Mouse (Mus musculus) G1E-ER4 (cell line): ENCODE measurements around the gene Ttc32. TPM values are rescaled to one million over a fixed set of nuclear protein-coding genes. Genes with fewer than 3 reads are reported as not detected.

ENCODE experiments used
- GATA1 ChIP-seq: IDR thresholded peaks from one replicate; pipeline ENCODE4 v1.8.0; 2012; ENCODE audit warnings: low read length, inconsistent platforms
- polyA plus RNA-seq: library from polyadenylated mRNA; stranded (reverse); fragments of >175 nt; gene quantifications from 2 replicates; pipeline ENCODE4 v1.2.3, GENCODE M21; 2012

The Ttc32 gene
- polyA plus RNA-seq, 1 experiment = not detected

DNA sequence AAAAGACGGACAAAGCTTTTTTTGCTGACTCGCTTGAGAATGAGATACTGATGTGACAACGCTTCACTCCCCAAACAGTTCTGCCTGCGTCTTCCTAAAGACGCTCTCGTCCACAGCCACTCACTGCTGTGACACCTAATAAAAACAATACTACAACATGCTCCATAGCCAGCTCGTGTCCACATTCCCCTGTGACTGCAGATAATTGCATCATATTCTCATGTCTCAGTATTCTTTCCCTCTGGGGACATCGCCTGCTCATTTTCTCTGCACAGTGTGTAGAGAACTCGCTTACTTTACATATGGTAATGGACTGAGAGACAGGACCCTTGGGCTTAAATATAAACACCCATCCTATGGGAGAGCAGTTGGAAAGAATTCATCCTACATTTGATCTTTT lies 6.6 kb downstream of the Ttc32 start:
- TF ChIP-seq GATA1 = no peak

DNA sequence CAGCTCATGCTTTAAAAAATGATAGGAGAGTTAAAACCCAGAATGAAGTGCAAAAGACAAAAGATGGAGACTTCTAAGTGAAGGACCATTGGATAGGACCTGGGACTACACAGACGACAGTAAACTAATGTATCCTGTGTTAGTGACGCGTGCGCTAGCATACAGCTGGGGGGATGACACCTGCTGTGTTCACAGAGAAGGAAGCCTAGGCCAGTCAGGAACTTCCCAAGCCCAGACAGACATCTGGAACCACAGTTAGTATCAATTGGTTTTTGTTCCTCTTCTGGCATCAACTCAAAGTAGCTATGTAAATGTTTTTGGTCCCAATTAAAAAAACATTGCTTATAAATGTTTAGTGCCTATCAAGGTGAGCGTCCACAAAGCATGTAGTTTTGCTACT lies 10.4 kb downstream of the Ttc32 start:
- TF ChIP-seq GATA1 = no peak

DNA sequence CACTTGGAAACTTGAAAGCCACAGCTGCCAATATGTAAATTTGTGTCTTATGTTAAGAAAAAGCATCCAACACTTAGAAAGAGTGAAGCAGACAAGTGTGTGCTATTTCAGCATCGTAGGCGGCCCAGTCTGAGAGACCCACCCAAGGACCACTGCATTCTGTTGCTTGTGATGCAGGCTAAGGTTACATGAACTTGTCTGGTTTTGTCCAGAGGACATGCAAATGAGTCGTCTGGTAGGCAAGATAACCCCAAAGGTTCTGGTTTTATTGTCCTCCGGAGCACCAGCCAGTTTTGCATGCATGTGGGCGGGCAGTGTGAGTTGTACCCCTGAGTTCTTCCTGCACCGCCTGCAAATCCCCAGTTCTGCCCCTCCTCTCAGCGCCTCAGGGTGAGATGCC lies 10.9 kb downstream of the Ttc32 start:
- TF ChIP-seq GATA1 = no peak

DNA sequence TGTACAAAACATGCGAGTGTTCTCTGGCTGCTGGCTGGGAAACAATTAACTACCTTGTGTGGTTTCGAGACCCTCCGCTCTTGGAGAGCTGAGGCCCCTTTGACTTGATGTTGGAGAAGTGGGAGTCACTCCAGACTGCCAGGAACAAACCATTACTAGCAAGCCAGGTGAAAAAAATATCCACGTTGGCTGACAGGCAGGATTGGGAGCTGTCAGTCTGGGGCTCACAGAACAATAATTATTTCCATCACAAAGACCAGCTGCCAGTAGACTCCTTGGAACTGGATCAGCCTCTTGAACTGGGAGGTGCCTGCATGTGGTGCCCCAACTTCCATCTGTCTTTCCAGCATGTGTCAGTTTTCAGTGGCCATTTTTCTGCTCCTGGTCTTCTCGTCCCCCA lies 12.5 kb downstream of the Ttc32 start:
- TF ChIP-seq GATA1 = no peak

DNA sequence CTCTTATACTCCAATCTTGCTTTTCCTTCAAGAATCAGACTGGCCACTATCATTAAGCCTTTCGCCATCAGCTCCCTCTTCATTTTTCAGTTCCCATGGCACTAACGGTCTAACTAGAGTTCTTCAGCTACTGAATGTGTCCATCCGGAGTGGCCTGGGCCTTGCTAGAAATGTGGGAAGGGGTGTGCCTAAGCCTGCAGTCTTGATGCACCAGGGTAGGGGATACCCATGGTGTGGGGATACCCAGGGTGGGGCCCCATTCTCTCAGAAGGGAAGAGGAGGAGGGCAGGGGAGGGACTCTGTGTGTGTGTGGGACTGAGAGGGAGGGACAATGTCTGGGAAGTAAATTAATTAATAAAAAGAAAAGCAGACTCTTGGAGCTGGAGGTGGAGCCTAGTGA lies 13.0 kb downstream of the Ttc32 start:
- no peak for TF ChIP-seq GATA1

DNA sequence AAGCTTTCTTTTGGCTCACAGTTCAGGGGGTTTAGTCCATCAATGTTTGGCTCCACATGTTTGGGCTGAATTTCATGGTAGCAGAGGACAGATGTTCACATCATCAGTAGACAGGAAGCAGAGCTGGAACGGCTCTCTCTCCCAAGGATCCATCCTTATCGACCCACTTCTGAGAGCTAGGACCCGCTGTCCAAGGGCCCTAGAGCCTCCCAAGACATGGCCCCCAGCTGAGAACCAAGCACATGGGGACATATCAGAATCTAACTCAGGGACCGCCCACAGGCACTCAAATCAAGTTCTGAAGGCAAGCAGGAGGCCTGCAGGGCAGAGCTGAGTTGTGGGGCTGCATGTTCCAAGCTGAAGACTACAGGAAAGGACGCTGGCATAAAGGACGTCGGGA lies 14.9 kb downstream of the Ttc32 start:
- no peak for TF ChIP-seq GATA1

DNA sequence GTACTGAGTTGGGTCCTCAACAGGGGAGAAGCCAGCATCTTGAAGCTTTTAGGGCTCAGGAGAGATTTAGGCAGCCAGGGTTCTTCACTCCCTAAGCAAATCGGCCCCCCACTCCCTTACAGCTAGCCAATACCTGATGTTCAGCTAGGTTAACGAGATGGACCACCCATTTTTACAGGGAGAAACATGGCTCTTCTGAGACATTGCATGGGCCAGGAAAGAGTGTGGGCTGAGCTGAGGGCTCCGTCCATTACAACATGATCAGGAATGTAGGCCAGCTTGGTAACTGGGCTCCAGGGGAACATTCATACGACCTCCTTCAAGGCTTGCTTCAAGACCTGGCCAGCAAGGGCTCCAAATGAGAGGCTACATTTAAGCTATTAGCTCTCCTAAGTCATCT lies 16.9 kb downstream of the Ttc32 start:
- TF ChIP-seq GATA1 = no peak

DNA sequence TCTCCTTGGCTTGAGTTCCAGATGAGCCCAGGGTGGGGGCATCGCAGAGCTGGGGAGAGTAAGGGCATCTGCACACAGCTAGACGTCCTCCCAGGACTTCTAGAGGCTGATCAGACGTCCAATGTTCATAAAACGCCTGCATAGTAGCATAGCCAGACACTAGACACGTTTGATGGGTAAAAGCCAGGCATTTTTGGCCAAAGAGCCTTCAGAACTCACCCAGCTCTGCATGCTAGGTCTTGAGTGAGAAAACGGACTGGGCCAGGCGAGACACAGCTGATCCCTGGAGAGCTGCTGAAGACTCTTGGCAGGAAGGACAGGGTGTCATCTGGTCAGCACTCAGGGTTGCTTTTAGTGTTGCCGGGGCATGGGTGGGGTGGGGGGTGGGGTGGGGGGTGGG lies 18.3 kb downstream of the Ttc32 start:
- no peak for TF ChIP-seq GATA1

DNA sequence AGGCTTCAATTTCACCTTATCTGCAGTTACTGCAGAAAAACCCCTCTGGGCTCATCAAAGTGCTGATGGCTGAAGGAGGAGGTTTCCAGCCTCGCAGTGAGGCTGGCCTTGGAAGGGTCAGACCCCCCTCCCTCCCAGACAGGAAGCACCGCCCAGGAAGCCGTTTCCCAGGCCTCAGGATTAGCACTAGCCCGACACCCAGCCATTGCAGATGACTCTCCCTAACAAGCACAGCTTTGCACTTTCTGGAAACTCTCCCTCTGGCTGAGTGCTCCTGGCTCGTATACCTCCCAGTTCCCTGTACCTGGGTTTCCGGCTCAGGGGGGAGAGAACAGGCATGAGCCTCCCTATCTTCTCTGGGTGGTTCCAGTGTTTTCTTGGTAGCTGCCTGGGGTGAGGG lies 21.0 kb downstream of the Ttc32 start:
- TF ChIP-seq GATA1 = no peak

DNA sequence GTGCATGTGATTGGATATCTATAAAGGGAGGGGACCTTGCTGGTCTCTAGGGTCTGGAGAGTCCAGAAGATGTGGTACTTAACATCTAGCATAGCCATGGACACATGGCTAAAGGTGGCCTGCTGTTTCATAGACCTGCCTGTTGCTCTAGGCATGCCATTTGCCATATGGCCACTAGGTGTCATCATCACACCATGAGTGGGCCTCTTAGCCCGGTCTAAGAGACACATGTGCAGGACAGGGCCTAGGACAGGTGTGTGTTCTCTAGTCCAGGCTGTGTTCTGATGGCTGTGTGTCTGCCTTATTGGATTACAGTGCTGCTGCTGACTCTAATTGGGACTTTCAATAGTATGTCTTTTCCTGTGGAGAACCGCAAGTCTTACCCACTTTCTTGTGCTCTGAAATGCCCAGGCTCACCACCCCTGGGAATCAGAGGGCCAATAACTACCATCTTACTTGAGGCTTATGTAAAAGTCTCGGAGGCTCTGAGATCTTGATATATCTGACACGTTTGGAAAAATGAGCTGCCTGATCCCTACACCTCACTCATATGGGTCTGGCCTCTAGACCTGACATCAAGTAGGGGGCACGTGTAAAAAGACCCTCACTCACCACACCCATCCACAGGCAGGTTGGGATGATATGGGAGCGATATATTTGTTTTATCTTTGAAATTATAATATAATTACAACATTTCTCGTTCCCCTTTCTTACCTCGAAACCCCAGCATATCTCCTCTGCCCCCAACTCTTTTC lies 22.5 kb downstream of the Ttc32 start:
- TF ChIP-seq GATA1 = no peak

DNA sequence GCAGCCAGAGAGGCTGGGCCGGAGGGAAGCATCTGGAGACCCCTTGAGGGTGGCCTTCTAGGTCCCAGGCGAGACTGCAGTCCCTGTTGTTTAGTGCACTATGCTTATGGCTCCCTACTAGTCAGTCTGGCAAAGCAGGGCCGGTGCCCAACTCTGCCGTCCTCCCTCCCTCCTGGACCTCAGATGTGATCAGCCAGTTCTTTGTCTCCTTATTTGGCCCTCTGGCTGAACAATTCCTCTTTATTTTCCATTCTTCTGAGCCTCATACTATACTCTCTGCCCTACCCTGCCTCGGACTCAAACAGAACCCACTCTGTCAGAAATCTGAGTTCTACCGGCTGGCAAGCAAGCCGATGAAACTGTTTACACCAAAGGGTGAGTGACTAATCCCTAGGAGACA lies 23.5 kb downstream of the Ttc32 start:
- no peak for TF ChIP-seq GATA1

DNA sequence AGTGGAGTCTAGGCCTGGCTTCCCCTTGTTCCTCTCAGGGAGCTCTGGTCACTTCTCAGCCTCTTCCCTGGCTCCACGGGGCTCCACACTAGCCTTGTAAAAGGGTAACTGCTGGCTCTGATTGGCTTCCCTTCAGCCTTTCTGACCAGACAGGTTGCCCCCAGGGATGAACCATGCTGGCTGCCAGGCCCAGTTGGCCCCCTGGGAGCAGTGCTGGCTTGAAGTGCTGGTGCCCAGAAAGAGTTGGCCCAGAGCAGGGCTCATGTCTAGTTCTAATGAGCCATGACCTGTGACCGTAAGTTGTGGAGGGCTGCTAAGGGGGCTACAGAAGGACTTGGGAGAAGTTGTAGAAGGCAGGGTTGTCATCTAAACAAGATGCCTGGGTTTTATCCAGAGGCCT lies 24.2 kb downstream of the Ttc32 start:
- TF ChIP-seq GATA1 = no peak

DNA sequence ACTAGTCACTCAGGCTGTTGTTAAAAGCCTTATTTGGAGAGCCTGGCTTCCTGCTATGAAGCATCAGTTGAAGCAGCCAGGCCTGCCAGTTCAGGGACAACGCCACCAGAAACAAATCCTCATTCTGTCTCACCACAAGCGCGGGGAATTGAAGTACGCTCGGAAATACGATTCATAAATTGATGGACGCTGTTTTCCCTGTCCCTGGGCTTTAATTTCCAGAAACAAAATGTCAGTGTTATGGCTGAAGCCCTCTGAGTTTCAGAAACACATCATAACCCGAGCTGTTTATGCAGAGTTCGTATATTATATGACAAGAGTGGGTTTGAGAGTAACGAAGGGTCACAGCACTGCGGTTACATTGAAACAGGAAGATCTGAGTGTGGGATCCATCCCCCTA lies 25.5 kb downstream of the Ttc32 start:
- no peak for TF ChIP-seq GATA1

DNA sequence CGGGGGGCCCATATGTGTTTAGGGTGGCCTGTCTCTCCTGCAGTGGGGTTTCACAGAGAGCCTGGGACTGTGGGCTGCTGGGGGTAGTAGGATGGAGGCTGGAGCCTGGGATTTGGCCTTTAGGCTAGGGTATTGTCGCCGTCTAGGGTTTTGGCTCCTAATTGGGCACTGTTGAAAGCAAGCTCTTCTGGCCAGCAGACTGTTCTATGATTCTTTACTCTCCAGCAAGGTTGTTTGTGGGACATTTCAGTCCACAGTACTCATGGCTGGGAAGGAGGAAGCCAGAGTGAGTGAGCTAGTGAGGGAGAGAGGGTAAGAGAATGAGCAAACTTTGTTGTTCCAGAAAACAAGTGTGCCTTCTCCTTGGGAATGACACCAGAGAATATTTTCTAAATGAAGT lies 29.7 kb downstream of the Ttc32 start:
- no peak for TF ChIP-seq GATA1

DNA sequence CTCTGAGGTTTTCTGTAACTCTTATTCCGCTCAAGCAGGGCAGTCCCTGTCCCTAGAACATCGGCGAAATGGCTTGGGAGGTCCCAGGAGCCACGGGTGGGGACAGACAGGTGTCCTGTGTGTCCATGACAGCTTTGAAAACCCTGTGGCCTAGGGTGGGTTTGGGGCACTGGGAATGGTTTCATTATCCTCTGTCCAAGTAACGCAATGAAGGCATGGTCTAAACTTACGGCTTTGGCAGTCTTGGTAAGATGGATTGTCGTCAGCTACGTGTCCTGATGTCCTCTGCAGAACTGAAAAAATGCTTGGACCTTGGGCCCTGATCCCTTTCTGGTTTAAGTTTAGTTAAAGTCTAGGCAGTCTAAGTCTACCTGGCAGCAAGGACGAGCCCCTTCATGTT lies 30.2 kb downstream of the Ttc32 start:
- no peak for TF ChIP-seq GATA1

DNA sequence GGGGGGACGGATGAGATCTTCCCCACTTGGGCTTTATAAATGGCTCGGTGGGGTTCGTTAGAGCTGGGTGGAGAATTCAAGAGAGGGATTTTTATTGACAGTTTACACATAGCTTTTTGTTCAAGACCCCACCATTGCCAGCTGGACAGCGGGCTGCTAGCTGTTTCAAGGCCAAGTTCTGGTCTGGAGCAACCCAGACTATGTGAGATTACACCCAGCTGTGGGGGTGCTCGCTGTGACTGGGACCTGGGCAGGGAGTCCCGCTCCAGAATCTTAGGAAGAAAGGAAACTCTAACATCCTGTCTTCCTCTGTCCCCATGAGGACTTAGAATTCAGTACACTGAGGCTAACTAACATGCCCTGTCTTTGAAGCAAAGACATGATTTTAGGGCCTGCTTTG lies 33.8 kb downstream of the Ttc32 start:
- no peak for TF ChIP-seq GATA1

DNA sequence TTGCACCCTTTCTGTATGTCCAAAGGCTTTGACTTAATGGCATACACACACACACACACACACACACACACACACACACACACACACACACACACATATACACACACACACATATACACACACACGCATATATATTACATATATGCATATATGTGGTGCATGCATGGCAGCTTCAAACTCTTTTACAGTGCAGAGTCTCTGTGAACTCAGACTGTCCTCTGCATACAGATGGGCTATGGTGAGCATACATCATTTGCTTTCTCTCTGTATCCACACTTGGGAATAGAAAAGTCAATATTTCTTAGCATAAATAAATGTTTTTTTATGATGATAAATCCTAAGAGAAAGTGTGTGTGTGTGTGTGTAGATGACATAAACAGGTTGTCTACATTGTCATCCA lies 41.3 kb downstream of the Ttc32 start:
- TF ChIP-seq GATA1 = no peak

DNA sequence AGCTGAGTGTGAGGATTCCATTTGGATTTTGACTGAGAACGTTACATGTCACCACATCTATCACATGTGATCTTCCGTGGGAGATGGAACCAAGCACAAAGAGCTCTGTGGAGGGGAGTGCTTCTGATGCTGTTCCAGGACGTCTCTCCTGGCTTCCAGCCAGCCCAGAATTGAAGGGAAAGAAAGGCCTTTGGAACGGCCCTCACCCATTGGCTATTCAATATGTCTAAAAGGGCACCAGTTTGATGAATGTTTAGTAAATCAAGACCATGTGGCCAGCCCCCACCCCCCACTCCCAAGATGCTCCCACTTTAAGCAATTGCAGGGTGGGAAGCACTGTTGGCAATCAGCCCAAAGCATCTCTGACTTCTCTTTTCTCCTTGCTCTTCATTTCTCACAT lies 41.7 kb downstream of the Ttc32 start:
- no peak for TF ChIP-seq GATA1

DNA sequence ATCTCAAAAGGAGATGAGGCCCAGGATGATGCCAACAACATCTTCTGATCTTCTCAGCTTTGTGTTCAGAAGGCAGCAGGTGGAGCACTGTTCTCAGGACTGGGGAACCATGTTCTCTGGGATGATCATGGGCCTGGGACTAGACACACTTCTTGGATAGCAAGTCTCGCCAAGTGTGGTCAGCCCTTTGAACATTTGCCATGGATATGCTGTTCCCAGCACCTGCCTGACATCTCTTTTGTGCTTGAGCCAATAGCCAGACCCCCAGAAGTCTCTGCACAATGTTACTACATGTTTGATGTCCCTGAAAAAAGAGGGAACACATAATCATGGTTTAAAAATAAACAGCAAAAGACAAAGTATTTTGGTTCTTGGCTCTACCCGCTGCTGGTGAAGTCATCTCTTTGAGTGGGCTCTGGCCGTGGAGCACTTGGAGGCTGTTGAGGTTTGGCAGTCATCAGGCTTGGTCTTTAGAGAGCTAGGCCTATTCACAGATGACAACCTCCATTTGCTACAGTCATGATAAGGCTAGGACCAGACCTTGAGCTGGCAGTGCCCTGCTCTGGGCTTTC lies 47.8 kb downstream of the Ttc32 start:
- no peak for TF ChIP-seq GATA1
